Mouse (Mus musculus) lung, postnatal 25 days (tissue): ENCODE data around the gene Nqo2.
"Not testable (repeated sequence)": the region's sequence is repeated elsewhere in the genome, so short reads cannot be mapped to it uniquely, and the experiment has no call there.

Experiments used
- DNase-seq: peaks from one replicate; pipeline ENCODE4 v3.0.0; 2022; ENCODE audit warnings: low spot score

Gene Nqo2

DNA sequence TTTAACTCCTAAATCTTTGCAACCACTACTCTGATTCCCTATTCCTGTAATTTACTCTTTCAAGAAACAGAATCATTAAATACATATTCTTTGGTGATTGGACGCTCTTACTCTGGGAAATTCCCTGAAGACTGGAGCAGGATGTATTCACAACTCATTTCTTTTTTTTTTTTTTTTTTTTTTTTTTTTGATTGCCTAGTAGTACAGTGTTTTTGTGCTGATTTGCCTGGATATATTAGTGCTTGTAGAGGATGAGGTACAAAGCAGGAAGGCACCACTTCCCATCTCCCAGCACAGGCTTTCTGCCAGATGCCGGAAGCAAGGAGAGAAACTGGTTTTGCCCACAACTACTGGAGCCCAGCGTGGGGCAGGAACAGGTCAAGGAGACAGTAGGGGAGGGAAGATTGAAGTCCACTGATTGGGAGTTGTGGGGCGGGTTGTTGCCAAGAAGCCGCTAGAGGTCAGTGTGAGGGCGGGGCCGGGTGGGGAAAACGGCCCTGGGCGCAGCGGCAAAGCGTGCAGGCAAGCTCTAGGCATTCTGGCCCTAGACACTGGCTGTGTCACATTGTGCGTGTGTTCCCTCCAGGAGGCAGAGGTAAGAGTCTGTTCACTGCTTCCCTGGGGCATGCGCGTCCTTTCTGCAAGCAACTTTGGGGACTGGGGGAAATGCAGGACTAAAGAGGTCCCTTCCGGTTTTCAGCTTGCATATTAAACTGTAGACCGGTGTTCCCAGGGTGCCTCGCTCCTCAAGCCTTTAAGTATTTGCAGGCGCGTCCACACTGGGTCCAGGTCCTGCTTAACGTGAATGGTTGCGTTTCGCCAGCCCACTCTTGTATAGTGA is at the start of gene Nqo2:
Gene Nqo2, plus strand, starts transcription at position 482 of the 841 bp plus-strand sequence.
- DNase-seq, result peak; percentile 67

DNA sequence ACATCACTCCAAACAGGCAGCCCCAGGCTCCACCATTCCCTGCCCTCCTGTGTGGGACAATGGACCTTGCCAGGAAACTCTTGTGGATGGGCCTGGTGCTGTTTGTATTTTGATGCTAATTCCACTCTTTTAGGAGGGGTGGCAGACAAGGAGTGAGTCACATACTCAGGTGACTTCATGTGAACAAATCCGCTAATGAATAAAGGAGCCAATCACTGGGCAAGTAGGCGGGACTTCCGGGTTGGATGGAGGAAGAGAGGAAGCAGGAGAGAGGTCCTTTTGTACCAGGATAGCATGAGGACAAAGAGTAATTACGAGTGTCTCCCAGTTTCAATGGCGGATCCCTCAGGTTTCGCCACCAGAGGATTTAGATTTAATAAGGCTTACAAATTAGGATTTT is 43.4 kb upstream of the Nqo2 start:
- no peak for DNase-seq

GRCm38 (mm10) chr13:33921699-33922098 is 42.8 kb upstream of the Nqo2 start:
- DNase-seq, result no peak

GRCm38 (mm10) chr13:33930281-33930680 is 34.2 kb upstream of the Nqo2 start:
- DNase-seq, result no peak

DNA sequence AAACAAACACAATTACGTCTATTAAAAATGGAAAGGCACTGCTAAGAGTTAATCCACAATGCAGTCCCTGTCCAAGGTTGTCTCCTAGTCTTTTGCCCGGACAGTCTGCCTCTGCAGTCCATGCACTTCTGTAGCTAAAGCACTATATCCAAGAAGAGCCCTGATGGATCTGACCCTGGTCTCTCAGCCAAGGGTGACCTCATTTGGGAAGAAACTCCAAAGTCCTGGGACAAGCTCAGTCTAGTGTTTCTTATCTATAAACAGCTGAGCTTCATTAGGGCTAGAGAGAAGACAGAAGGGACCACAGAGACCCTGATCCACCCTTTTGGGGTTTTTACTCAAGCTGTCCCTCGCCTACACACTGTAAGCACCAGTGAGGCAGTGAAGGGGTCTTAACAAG is 33.6 kb upstream of the Nqo2 start:
- no peak for DNase-seq

GRCm38 (mm10) chr13:33934743-33935142 is 29.7 kb upstream of the Nqo2 start:
- no peak for DNase-seq

DNA sequence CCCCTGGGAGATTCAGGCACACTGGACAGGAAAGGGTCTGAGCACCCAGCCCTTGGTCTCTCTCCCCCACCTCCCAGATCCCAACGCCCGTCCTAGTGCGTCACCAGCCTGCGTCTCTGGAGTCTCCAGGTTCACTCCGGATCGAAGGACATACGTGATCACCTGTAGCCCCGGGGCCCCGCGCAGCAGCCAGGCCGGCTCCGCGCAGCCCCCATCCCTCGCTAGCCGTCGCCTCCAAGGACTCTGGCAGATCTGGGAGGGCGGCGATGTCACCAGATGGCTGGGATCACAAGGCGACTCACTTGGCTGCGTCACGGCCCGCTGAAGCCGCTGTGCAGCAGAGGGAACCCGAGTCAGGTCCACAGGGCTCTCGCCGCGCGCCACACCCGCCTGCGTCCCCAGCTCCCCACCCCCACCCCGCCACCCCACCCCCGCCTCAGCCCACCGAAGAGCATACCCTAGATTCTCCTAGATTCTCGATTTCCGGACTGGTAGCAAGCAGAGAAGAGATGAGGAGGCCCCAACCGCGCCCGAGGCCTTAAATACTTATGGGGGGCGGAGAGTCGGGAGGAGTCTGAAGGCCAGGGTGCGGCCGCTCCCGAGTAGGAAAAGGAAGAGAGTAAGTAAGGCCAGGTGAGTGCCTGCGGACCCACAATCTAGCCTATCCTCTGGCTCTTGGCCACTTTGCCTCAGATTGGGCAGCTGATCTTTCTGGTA is 28.9 kb upstream of the Nqo2 start:
- DNase-seq, result peak; percentile 73

GRCm38 (mm10) chr13:33937151-33937550 is 27.3 kb upstream of the Nqo2 start:
- DNase-seq, result no peak

GRCm38 (mm10) chr13:33937587-33937986 is 26.9 kb upstream of the Nqo2 start:
- not testable (repeated sequence) for DNase-seq

GRCm38 (mm10) chr13:33941288-33941808 is 23.1 kb upstream of the Nqo2 start:
- DNase-seq, result no peak

GRCm38 (mm10) chr13:33942212-33942779 is 22.2 kb upstream of the Nqo2 start:
- DNase-seq, result no peak

GRCm38 (mm10) chr13:33951308-33952074 is 13.0 kb upstream of the Nqo2 start:
- no peak for DNase-seq

DNA sequence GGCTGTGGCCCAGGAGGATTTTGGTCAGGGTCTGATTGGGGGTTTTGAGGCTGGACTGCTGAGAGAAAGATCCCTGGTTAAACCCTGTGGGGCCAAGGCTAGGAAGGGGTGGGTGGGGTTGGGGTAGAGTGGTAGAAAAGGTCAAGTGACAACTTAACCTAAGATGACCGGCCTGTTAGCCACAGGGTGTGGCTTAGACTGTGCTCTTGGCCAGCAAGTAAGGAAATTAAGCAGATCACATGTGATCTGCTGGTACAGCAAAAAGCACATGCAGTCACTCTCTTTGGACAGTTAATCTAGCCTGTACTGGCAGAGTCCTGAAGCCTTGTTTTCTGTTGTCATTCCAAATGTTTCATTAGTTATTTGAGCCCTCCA is 12.4 kb upstream of the Nqo2 start:
- peak; percentile 24 for DNase-seq

DNA sequence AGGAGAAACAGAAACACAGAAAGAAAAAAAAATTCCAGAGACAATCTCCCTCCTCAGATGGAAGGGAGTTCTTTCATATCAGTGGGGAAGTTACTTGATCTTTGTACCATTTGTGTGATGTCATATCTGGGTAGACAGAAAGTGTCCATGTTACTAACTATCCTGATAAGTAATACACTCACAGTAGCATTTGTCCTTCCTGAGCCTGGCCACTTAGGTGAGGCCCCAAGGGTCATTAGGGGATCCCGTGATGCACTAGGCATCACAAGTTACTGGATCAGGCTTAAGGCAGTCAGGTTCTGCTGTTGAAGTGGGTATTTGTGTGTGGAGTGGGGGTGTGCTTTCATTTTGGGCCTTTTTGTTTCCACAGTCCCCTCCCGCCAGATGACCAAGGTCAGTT is 11.5 kb upstream of the Nqo2 start:
- DNase-seq, result no peak

DNA sequence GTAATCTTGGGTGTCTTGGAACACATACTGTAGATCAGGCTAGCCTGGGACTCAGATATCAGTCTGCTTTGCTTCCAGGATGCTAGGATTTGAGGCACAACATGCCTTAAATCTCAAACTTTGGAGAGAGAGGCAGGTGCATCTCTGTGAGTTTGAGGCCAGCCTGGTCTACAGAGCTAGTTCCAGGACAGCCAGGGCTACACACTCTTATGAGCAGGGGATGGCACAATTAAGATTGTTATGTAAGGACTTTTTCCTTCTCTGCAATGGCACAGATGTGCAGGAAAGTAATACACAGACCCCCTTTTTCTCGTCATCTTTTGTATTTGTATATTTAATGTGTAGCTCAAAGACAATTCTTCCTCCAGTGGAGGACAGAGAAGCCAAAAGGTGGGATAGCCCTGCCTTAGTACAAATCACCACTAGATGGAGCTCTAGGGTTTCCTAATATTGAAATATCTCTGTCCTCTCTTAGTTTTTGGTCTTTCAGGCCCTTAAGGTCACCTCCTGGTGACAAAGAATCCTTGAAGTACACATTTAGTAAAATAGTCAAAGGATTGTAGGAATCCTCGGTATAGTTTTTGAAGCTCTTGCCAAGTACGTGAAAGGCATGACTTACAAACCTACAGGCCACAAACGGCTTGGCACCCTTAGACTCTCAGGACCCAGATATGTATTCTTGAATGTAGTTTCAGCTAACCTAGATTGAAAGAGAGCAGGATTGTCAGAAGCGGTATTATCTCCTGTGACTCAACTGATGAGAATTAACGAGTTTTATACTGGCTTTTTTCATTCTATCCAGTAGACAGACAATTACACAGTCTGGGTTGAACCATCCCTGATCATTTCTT is 7.7 kb upstream of the Nqo2 start:
- peak; percentile 66 for DNase-seq

- no peak for DNase-seq
These were observed 4.7 kb upstream of the Nqo2 start for GRCm38 (mm10) chr13:33959771-33960170.

DNA sequence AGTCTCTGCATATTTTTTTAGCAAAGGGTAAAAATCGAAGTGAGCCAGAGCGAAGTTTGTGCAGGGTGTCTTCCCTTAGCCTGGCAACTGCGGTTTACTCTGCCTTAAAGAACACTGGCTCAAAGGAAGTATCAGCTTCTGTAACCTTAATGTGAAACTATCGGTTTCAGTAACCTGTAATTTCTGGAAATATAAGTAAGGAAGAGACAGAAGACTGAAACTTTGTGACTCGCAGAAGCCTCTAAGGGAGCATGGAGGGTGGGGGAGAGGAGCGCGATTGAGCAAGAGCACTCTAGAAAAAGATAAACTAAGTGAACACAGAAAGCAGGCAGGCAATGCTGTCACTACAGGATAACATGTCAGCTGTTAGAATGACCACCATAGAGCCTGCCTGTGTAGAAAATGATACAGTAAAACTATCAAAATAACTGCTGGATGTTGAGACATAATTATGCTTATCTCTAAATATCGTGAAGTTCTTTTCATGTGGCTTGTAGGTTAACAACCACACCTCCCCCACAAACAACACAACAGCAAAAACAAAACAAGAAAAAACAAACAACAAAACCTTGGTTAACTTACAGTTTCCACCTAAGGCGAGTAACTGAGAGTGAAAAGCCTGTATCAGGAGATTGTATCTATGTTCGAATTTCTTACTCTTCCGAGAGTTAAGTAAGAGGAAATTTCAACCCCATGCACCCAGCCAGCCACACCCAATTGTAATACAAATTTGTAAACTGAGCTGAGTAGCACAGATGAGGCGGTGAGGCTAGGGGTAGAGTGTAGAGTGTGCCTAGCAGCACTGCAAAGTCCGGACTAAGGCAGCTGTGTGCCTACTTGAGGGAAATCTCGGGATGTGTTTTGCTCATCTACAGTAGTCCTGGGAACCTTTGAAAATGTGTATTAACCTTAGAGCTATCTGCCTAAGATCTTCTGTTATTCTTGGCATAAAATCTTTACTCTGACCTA is 853 bp downstream of the Nqo2 start:
- DNase-seq, result no peak

- no peak for DNase-seq
These were observed 1.5 kb downstream of the Nqo2 start for GRCm38 (mm10) chr13:33966025-33966412.

DNA sequence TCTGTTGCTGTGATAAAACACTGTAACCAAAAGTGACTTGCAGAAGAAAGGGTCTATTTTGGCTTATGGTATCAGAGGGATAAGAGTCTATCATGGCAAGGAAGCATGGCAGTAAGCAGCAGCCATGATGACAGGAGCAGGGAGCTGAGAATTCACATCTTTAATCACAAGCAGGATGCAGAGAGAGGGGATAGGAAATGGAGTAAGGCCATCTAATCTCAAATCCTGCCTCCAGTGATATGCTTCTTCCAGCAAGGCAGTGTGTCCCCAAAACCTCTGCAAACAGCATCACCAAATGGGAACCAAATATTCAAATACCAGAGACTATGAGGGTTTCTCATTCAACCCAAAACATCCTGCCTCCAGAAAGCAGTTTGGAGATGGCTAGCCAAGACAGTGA is 2.1 kb downstream of the Nqo2 start:
- DNase-seq, result no peak

GRCm38 (mm10) chr13:33989625-33990024 is 25.1 kb downstream of the Nqo2 start:
- no peak for DNase-seq
